Mouse (Mus musculus): ENCODE data around the gene Mfsd9.
"Not testable (repeated sequence)": the region's sequence is repeated elsewhere in the genome, so short reads cannot be mapped to it uniquely, and the experiment has no call there.

The Mfsd9 gene

GRCm38 (mm10) chr1:40783450-40783849 is 7.0 kb downstream of the Mfsd9 start:
- no peak for DNase-seq (ENCODE audit: low read depth, low spot score)

GRCm38 (mm10) chr1:40776763-40777162 is 13.7 kb downstream of the Mfsd9 start:
- no peak for DNase-seq (ENCODE audit: low read depth, low spot score)

- DNase-seq (ENCODE audit: low read depth, low spot score) = no peak
These were observed 14.4 kb downstream of the Mfsd9 start for GRCm38 (mm10) chr1:40776102-40776501.

GRCm38 (mm10) chr1:40774040-40774439 is 16.4 kb downstream of the Mfsd9 start:
- no peak for DNase-seq (ENCODE audit: low read depth, low spot score)

GRCm38 (mm10) chr1:40773234-40773633 is 17.3 kb downstream of the Mfsd9 start:
- no peak for DNase-seq (ENCODE audit: low read depth, low spot score)

- DNase-seq (ENCODE audit: low read depth, low spot score) = no peak
These were observed 19.1 kb downstream of the Mfsd9 start for GRCm38 (mm10) chr1:40771196-40771970.

- DNase-seq (ENCODE audit: low read depth, low spot score) = no peak
These were observed 21.1 kb downstream of the Mfsd9 start for GRCm38 (mm10) chr1:40769331-40769894.

GRCm38 (mm10) chr1:40768606-40769005 is 21.9 kb downstream of the Mfsd9 start:
- DNase-seq (ENCODE audit: low read depth, low spot score) = no peak

GRCm38 (mm10) chr1:40767588-40767987 is 22.9 kb downstream of the Mfsd9 start:
- no peak for DNase-seq (ENCODE audit: low read depth, low spot score)

GRCm38 (mm10) chr1:40765521-40765920 is 25.0 kb downstream of the Mfsd9 start:
- no peak for DNase-seq (ENCODE audit: low read depth, low spot score)

GRCm38 (mm10) chr1:40764701-40765275 is 25.7 kb downstream of the Mfsd9 start:
- DNase-seq (ENCODE audit: low read depth, low spot score) = no peak

GRCm38 (mm10) chr1:40764042-40764441 is 26.4 kb downstream of the Mfsd9 start:
- no peak for DNase-seq (ENCODE audit: low read depth, low spot score)

GRCm38 (mm10) chr1:40759751-40760445 is 30.6 kb downstream of the Mfsd9 start:
- DNase-seq (ENCODE audit: low read depth, low spot score) = no peak

- no peak for DNase-seq (ENCODE audit: low read depth, low spot score)
These were observed 44.4 kb downstream of the Mfsd9 start for GRCm38 (mm10) chr1:40746089-40746488.

GRCm38 (mm10) chr1:40740739-40741138 is 49.7 kb downstream of the Mfsd9 start:
- no peak for DNase-seq (ENCODE audit: low read depth, low spot score)

GRCm38 (mm10) chr1:40738246-40738645 is 52.2 kb downstream of the Mfsd9 start:
- DNase-seq (ENCODE audit: low read depth, low spot score) = not testable (repeated sequence)

GRCm38 (mm10) chr1:40737671-40738070 is 52.8 kb downstream of the Mfsd9 start:
- no peak for DNase-seq (ENCODE audit: low read depth, low spot score)

- no peak for DNase-seq (ENCODE audit: low read depth, low spot score)
These were observed 61.9 kb downstream of the Mfsd9 start for GRCm38 (mm10) chr1:40728636-40729035.

- no peak for DNase-seq (ENCODE audit: low read depth, low spot score)
These were observed 63.1 kb downstream of the Mfsd9 start for GRCm38 (mm10) chr1:40727404-40727803.

GRCm38 (mm10) chr1:40726051-40726450 is 64.4 kb downstream of the Mfsd9 start:
- no peak for DNase-seq (ENCODE audit: low read depth, low spot score)

Data from retina, adult 2 months (tissue).